Mouse (Mus musculus): ENCODE data around the gene Creb3l1.
A peak's percentile ranks its signal among the peaks of the same experiment; 100 is the strongest.

Gene Creb3l1

GRCm38 (mm10) chr2:91939303-91939935, 84.9 kb downstream of the Creb3l1 start:
- peak; percentile 52 for DNase-seq

- DNase-seq = no peak
These were observed 88.1 kb downstream of the Creb3l1 start for GRCm38 (mm10) chr2:91936154-91936553.

GRCm38 (mm10) chr2:91934826-91935525, 89.3 kb downstream of the Creb3l1 start:
- peak; percentile 45 for DNase-seq

- no peak for DNase-seq
These were observed 90.3 kb downstream of the Creb3l1 start for GRCm38 (mm10) chr2:91934016-91934415.

GRCm38 (mm10) chr2:91933471-91933870, 90.8 kb downstream of the Creb3l1 start:
- DNase-seq = no peak

- no peak for DNase-seq
These were observed 91.5 kb downstream of the Creb3l1 start for GRCm38 (mm10) chr2:91932737-91933350.

All from kidney, adult 18-20 months (tissue).